ENCODE assay signal across 9 mouse cellular contexts in genomic region chr6:116198173-116198572, GRCm38 (mm10). TPM values are rescaled to one million over a fixed set of nuclear protein-coding genes. Genes with fewer than 3 reads are reported as not detected.
A peak's percentile ranks its signal among the peaks of the same experiment; 100 is the strongest.
DNase-seq lines count a peak whose midpoint lies in the region; ATAC-seq lines count a peak whose summit lies in the region.
"Had no signal": no experiment of that assay in that cellular context is flagged by ENCODE, and none has a peak within 500 bp of the region (broad histone marks: within the 10 kb centered on the region; RNA-seq: fewer than 3 reads in every experiment).

No protein-coding gene starts in this region.

- 38% methylated on average over 3 of the region's 3 CpGs for WGBS in hindbrain, embryonic 16.5 days
- 42% methylated on average over 3 of the region's 3 CpGs for WGBS in hindbrain, embryonic 14.5 days

- H3K9ac ChIP-seq in hindbrain, embryonic 16.5 days (ENCODE audit: low read depth, low read length) = no peak overlapping the region
- no peak overlapping the region for H3K9ac ChIP-seq in hindbrain, embryonic 14.5 days

- H3K9me3 ChIP-seq in hindbrain, embryonic 16.5 days (ENCODE audit: control insufficient read depth, low read length) = no peaks in the 10 kb centered on the region
- no peaks in the 10 kb centered on the region for H3K9me3 ChIP-seq in hindbrain, embryonic 14.5 days (ENCODE audit: control insufficient read depth, low read length)

- H3K27ac ChIP-seq in hindbrain, embryonic 16.5 days (ENCODE audit: low read depth, low read length) = no peak overlapping the region
- no peak overlapping the region for H3K27ac ChIP-seq in hindbrain, embryonic 14.5 days
- H3K27ac ChIP-seq: macrophage had no signal

- H3K4me3 ChIP-seq in hindbrain, embryonic 16.5 days (ENCODE audit: low read length) = no peak overlapping the region
- H3K4me3 ChIP-seq in hindbrain, embryonic 14.5 days (replicated peaks; ENCODE audit: low read length) = no peak overlapping the region

- DNase-seq in hindbrain, embryonic 14.5 days (ENCODE audit: low spot score) = no peak
- peak; percentile 65 for DNase-seq in CD4-positive helper T cell, adult 2 months (ENCODE audit: low read depth, low spot score)
- DNase-seq in MN1 (ENCODE audit: low spot score) = peak; percentile 20
- peak; percentile 26 for DNase-seq in forelimb bud, embryonic 11.5 days (ENCODE audit: low read depth, low spot score)
- peak; percentile 66 for DNase-seq in retina, postnatal 1 day
- DNase-seq in testis, postnatal 14 days (ENCODE audit: low spot score) = no peak
- DNase-seq in neural tube, embryonic 10.5 days (ENCODE audit: extremely low spot score, low spot score) = no peak

- H3K27me3 ChIP-seq in hindbrain, embryonic 16.5 days (replicated peaks; ENCODE audit: control insufficient read depth, insufficient read depth, low read length) = 0 out of 2 replicates have a peak, but pooled peaks cover 3% of the 10 kb centered on the region
- no peaks in the 10 kb centered on the region for H3K27me3 ChIP-seq in hindbrain, embryonic 14.5 days (ENCODE audit: control insufficient read depth, insufficient read depth, low read length)

- no peak overlapping the region for H3K4me2 ChIP-seq in hindbrain, embryonic 16.5 days (ENCODE audit: low read length)
- H3K4me2 ChIP-seq in hindbrain, embryonic 14.5 days (replicated peaks) = no peak overlapping the region

- H3K4me1 ChIP-seq in hindbrain, embryonic 16.5 days (ENCODE audit: control insufficient read depth, insufficient read depth, low read depth, low read length) = peaks cover 3% of the 10 kb centered on the region
- peaks cover 6% of the 10 kb centered on the region for H3K4me1 ChIP-seq in hindbrain, embryonic 14.5 days (replicated peaks; ENCODE audit: control insufficient read depth, insufficient read depth, low read length)

- no peaks in the 10 kb centered on the region for H3K36me3 ChIP-seq in hindbrain, embryonic 16.5 days (ENCODE audit: control insufficient read depth, insufficient read depth, low read length)
- H3K36me3 ChIP-seq in hindbrain, embryonic 14.5 days (replicated peaks; ENCODE audit: control insufficient read depth, insufficient read depth) = no peaks in the 10 kb centered on the region

- 0 out of 2 replicates have a peak, but pooled peaks have one; percentile 19 for ATAC-seq in hindbrain, embryonic 16.5 days
- ATAC-seq in hindbrain, embryonic 14.5 days (ENCODE audit: low FRiP score) = no peak

RNA-seq across cellular contexts. Expression of gene Tmcc1, which starts 4.9 kb away (rescaled TPM):
- 23.4 TPM in 2 replicates for polyA plus RNA-seq in hindbrain, embryonic 16.5 days (2015; fragmentation: Nextera tagmentation; extraction: Ambion mirVana)
- polyA plus RNA-seq in hindbrain, embryonic 14.5 days (2014; fragmentation: Nextera tagmentation; extraction: Ambion mirVana) = 17.8 and 22.4 TPM in 2 replicates

RNA-seq across cellular contexts. Expression of gene Washc2, which starts 9.7 kb away (rescaled TPM):
- 62.5 and 66.1 TPM in 2 replicates for polyA plus RNA-seq in hindbrain, embryonic 16.5 days (2015; fragmentation: Nextera tagmentation; extraction: Ambion mirVana)
- 61.9 and 63.8 TPM in 2 replicates for polyA plus RNA-seq in hindbrain, embryonic 14.5 days (2014; fragmentation: Nextera tagmentation; extraction: Ambion mirVana)

Comparison
In these comparisons a context has a peak if more than half of its experiments do, and no peak if none do; other contexts are left out.
1. DNase-seq: peak in CD4-positive helper T cell, adult 2 months (single experiment), MN1 (single experiment), forelimb bud, embryonic 11.5 days (single experiment) and retina, postnatal 1 day (single experiment); none in hindbrain, embryonic 14.5 days (single experiment), testis, postnatal 14 days (single experiment) and neural tube, embryonic 10.5 days (single experiment).